Mouse (Mus musculus) brain, embryonic 14.5 days (tissue): ENCODE measurements at regions not wholly inside any gene's neighbourhood (a gene's known extent, or its start where the extent isn't known, plus 50 kb on each side); places are given as distances from the start of the nearest gene placed in this dataset.

Experiments
- CTCF ChIP-seq: fragments of 200-500 bp; IDR thresholded peaks from 2 replicates; pipeline ENCODE4 v1.5.1; 2012; ENCODE audit warnings: inconsistent platforms, mild to moderate bottlenecking, moderate library complexity, borderline replicate concordance; ENCODE audit not compliant: insufficient read depth, insufficient read length; ENCODE audit errors: extremely low read depth
- POLR2A ChIP-seq: fragments of 200-500 bp; IDR thresholded peaks from 2 replicates; pipeline ENCODE4 v1.6.1; 2012; ENCODE audit warnings: mild to moderate bottlenecking, inconsistent platforms, borderline replicate concordance; ENCODE audit not compliant: poor library complexity, insufficient read depth, insufficient read length, severe bottlenecking; ENCODE audit errors: extremely low read depth

DNA sequence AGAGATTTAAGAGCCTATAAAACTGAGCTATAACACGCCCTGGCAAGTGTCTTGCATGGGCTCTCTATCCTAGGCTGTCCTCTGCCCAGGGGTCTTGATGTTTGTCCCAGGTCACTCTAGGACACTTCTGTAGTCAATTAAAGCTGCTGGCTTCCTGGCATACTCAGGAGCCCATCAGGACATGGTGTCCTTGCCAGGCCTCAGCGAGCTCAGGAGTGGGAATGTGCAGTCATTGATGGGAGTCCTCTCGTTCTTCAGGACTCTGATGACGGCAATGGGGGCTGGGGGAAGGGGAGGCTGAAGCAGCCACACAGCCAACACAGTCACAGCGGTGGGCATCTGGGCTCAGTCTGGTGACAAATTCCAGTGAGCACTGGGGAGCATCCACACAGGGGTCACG, 57.3 kb upstream of the Loxl4 start:
- no peak for TF ChIP-seq POLR2A
- TF ChIP-seq CTCF: no peak
